Mouse (Mus musculus) limb, embryonic 15.5 days (tissue): ENCODE measurements around the gene Rbm17. TPM values are rescaled to one million over a fixed set of nuclear protein-coding genes. Genes with fewer than 3 reads are reported as not detected.

ENCODE experiments used
- ATAC-seq: fragments of 200-750 bp; cut with Nextera tagmentation; 2 replicates; pipeline ENCODE4 v1.8.0; 2017; ENCODE audit warnings: low read depth, moderate TSS enrichment; ENCODE audit not compliant: insufficient number of reproducible peaks, low FRiP score, low TSS enrichment
- H3K27ac ChIP-seq: fragments of 300-500 bp; sonication (generic); 2 replicates; pipeline ENCODE4 v1.5.1; 2015; ENCODE audit warnings: moderate library complexity, mild to moderate bottlenecking, inconsistent platforms
- H3K27me3 ChIP-seq: fragments of 300-500 bp; sonication (generic); 2 replicates; pipeline ENCODE4 v1.6.1; 2015; ENCODE audit warnings: inconsistent platforms
- H3K36me3 ChIP-seq: fragments of 300-500 bp; sonication (generic); 2 replicates; pipeline ENCODE4 v1.6.1; 2015; ENCODE audit warnings: inconsistent platforms
- H3K4me1 ChIP-seq: fragments of 300-500 bp; sonication (generic); 2 replicates; pipeline ENCODE4 v1.6.1; 2015; ENCODE audit warnings: inconsistent platforms
- H3K4me2 ChIP-seq: fragments of 300-500 bp; sonication (generic); 2 replicates; pipeline ENCODE4 v1.6.1; 2015; ENCODE audit warnings: mild to moderate bottlenecking, inconsistent platforms
- H3K4me3 ChIP-seq: fragments of 300-500 bp; sonication (generic); 2 replicates; pipeline ENCODE4 v1.5.1; 2015; ENCODE audit warnings: mild to moderate bottlenecking, inconsistent platforms
- H3K9ac ChIP-seq: fragments of 300-500 bp; sonication (generic); 2 replicates; pipeline ENCODE4 v1.6.1; 2015; ENCODE audit warnings: inconsistent platforms
- H3K9me3 ChIP-seq: fragments of 300-500 bp; sonication (generic); 2 replicates; pipeline ENCODE4 v1.6.1; 2016; ENCODE audit warnings: inconsistent platforms
- WGBS: fragments of 180-500 bp; shearing (Covaris S2); methylation state at CpG from one replicate; pipeline ENCODE4 v1.1.7; 2015; 5-methylcytosine and 5-hydroxymethylcytosine counted together
- polyA plus RNA-seq: library from polyadenylated mRNA; unstranded; fragments of >200 nt; fragmentation: Nextera tagmentation; extraction: Ambion mirVana; gene quantifications from 2 replicates; pipeline ENCODE4 v1.2.1, GENCODE M21; 2015

Gene Rbm17
- polyA plus RNA-seq, 1 experiment from 2014 or later, result 136 TPM

GRCm38 (mm10) chr2:11553471-11554400, 50.2 kb downstream of the Rbm17 start, which contains the start of gene Pfkfb3:
Gene Pfkfb3 (minus strand): TSS chr2:11554077.
- peak; percentile 77; the same call in 1 of the 2 replicates for ATAC-seq
- no peak within 1 kb of the TSS for H3K27ac ChIP-seq
- WGBS, result 2% methylated on average over 64 of the region's 67 CpGs
- peak within 1 kb of the TSS; percentile 55 for H3K4me3 ChIP-seq
- no peaks in the 10 kb centered on the region for H3K36me3 ChIP-seq
- peak within 1 kb of the TSS; percentile 42 for H3K9ac ChIP-seq
- H3K27me3 ChIP-seq, result peaks cover 22% of the 10 kb centered on the region
- no peaks in the 10 kb centered on the region for H3K9me3 ChIP-seq
- H3K4me1 ChIP-seq, result peaks cover 18% of the 10 kb centered on the region
- H3K4me2 ChIP-seq, result peak within 1 kb of the TSS; percentile 96

- no peaks in the 10 kb centered on the region for H3K9me3 ChIP-seq
- H3K9ac ChIP-seq, result no peak overlapping the region; the same call in 1 of the 2 replicates
- H3K36me3 ChIP-seq, result no peaks in the 10 kb centered on the region
- peak; percentile 15; the same call in 1 of the 2 replicates for ATAC-seq
- peak overlapping the region; percentile 55 for H3K4me3 ChIP-seq
- no peak overlapping the region for H3K27ac ChIP-seq
- peaks cover 18% of the 10 kb centered on the region for H3K4me1 ChIP-seq
- peak overlapping the region; percentile 96 for H3K4me2 ChIP-seq
- peaks cover 22% of the 10 kb centered on the region for H3K27me3 ChIP-seq
- whole genome bisulfite sequencing, result 6% methylated on average over 15 of the region's 15 CpGs
These were observed 50.9 kb downstream of the Rbm17 start for GRCm38 (mm10) chr2:11552966-11553451.

- no peak overlapping the region for H3K27ac ChIP-seq
- H3K4me2 ChIP-seq, result peak overlapping the region; percentile 96
- 7% methylated on average over 9 of the region's 9 CpGs for WGBS
- no peak overlapping the region for H3K9ac ChIP-seq
- H3K4me3 ChIP-seq, result peak overlapping the region; percentile 55; the same call in 1 of the 2 replicates
- peaks cover 22% of the 10 kb centered on the region for H3K27me3 ChIP-seq
- H3K9me3 ChIP-seq, result no peaks in the 10 kb centered on the region
- no peaks in the 10 kb centered on the region for H3K36me3 ChIP-seq
- H3K4me1 ChIP-seq, result peaks cover 18% of the 10 kb centered on the region
- ATAC-seq, result no peak
These were observed 51.6 kb downstream of the Rbm17 start for GRCm38 (mm10) chr2:11552297-11552821.

GRCm38 (mm10) chr2:11551726-11552125, 52.2 kb downstream of the Rbm17 start:
- H3K9me3 ChIP-seq, result no peaks in the 10 kb centered on the region
- H3K4me3 ChIP-seq, result no peak overlapping the region
- no peak overlapping the region for H3K4me2 ChIP-seq
- ATAC-seq, result no peak
- H3K27ac ChIP-seq, result no peak overlapping the region
- 28% methylated on average over 1 of the region's 1 CpGs for WGBS
- peaks cover 18% of the 10 kb centered on the region for H3K4me1 ChIP-seq
- H3K9ac ChIP-seq, result no peak overlapping the region
- peaks cover 22% of the 10 kb centered on the region for H3K27me3 ChIP-seq
- H3K36me3 ChIP-seq, result no peaks in the 10 kb centered on the region

- Histone ChIP-seq H3K9ac (no peak overlapping the region), H3K9me3 (no peaks in the 10 kb centered on the region), H3K4me2 (no peak overlapping the region), H3K27me3 (peaks cover 13% of the 10 kb centered on the region; the same call in 1 of the 2 replicates), H3K27ac (no peak overlapping the region), H3K36me3 (no peaks in the 10 kb centered on the region), H3K4me3 (no peak overlapping the region), H3K4me1 (peaks cover 13% of the 10 kb centered on the region)
- no peak for ATAC-seq
- 84% methylated on average over 10 of the region's 10 CpGs for WGBS
These were observed 55.4 kb downstream of the Rbm17 start for GRCm38 (mm10) chr2:11548508-11548907.

- no peak for ATAC-seq
- H3K4me3 ChIP-seq, result no peak overlapping the region
- H3K4me2 ChIP-seq, result no peak overlapping the region
- H3K27ac ChIP-seq, result no peak overlapping the region
- no peak overlapping the region for H3K9ac ChIP-seq
- H3K36me3 ChIP-seq, result no peaks in the 10 kb centered on the region
- H3K4me1 ChIP-seq, result peaks cover 4% of the 10 kb centered on the region
- 0 out of 2 replicates have a peak, but pooled peaks cover 5% of the 10 kb centered on the region for H3K27me3 ChIP-seq
- no peaks in the 10 kb centered on the region for H3K9me3 ChIP-seq
- 73% methylated on average over 2 of the region's 2 CpGs for WGBS
These were observed 56.3 kb downstream of the Rbm17 start for GRCm38 (mm10) chr2:11547609-11548008.

GRCm38 (mm10) chr2:11546091-11546490, 57.9 kb downstream of the Rbm17 start:
- H3K4me3 ChIP-seq, result no peak overlapping the region
- 78% methylated on average over 8 of the region's 8 CpGs for WGBS
- no peak for ATAC-seq
- no peak overlapping the region for H3K27ac ChIP-seq
- H3K9ac ChIP-seq, result no peak overlapping the region
- H3K27me3 ChIP-seq, result no peaks in the 10 kb centered on the region
- H3K36me3 ChIP-seq, result no peaks in the 10 kb centered on the region
- H3K4me1 ChIP-seq, result no peaks in the 10 kb centered on the region
- H3K4me2 ChIP-seq, result no peak overlapping the region
- no peaks in the 10 kb centered on the region for H3K9me3 ChIP-seq

GRCm38 (mm10) chr2:11545380-11545779, 58.6 kb downstream of the Rbm17 start:
- H3K4me2 ChIP-seq, result no peak overlapping the region
- no peaks in the 10 kb centered on the region for H3K36me3 ChIP-seq
- no peak overlapping the region for H3K9ac ChIP-seq
- H3K4me1 ChIP-seq, result no peaks in the 10 kb centered on the region
- no peaks in the 10 kb centered on the region for H3K9me3 ChIP-seq
- H3K4me3 ChIP-seq, result no peak overlapping the region
- no peak for ATAC-seq
- no peak overlapping the region for H3K27ac ChIP-seq
- 22% methylated on average over 1 of the region's 1 CpGs for WGBS
- no peaks in the 10 kb centered on the region for H3K27me3 ChIP-seq

GRCm38 (mm10) chr2:11544342-11544741, 59.6 kb downstream of the Rbm17 start:
- no peaks in the 10 kb centered on the region for H3K4me1 ChIP-seq
- H3K4me2 ChIP-seq, result no peak overlapping the region
- no peak overlapping the region for H3K27ac ChIP-seq
- no peak overlapping the region for H3K4me3 ChIP-seq
- no peaks in the 10 kb centered on the region for H3K36me3 ChIP-seq
- H3K9ac ChIP-seq, result no peak overlapping the region
- 69% methylated on average over 5 of the region's 5 CpGs for WGBS
- no peak for ATAC-seq
- H3K27me3 ChIP-seq, result no peaks in the 10 kb centered on the region
- H3K9me3 ChIP-seq, result no peaks in the 10 kb centered on the region

GRCm38 (mm10) chr2:11543158-11543557, 60.8 kb downstream of the Rbm17 start:
- Histone ChIP-seq H3K27ac (no peak overlapping the region), H3K9ac (no peak overlapping the region), H3K4me2 (no peak overlapping the region), H3K4me3 (no peak overlapping the region), H3K9me3 (no peaks in the 10 kb centered on the region), H3K27me3 (no peaks in the 10 kb centered on the region), H3K36me3 (no peaks in the 10 kb centered on the region), H3K4me1 (no peaks in the 10 kb centered on the region)
- 78% methylated on average over 7 of the region's 7 CpGs for WGBS
- no peak for ATAC-seq

GRCm38 (mm10) chr2:11542640-11543039, 61.3 kb downstream of the Rbm17 start:
- H3K9ac ChIP-seq, result no peak overlapping the region
- no peaks in the 10 kb centered on the region for H3K36me3 ChIP-seq
- H3K4me2 ChIP-seq, result no peak overlapping the region
- 79% methylated on average over 1 of the region's 1 CpGs for WGBS
- no peak overlapping the region for H3K27ac ChIP-seq
- H3K9me3 ChIP-seq, result no peaks in the 10 kb centered on the region
- H3K27me3 ChIP-seq, result no peaks in the 10 kb centered on the region
- H3K4me3 ChIP-seq, result no peak overlapping the region
- H3K4me1 ChIP-seq, result no peaks in the 10 kb centered on the region
- no peak for ATAC-seq

GRCm38 (mm10) chr2:11542121-11542520, 61.8 kb downstream of the Rbm17 start:
- Histone ChIP-seq H3K27ac (no peak overlapping the region), H3K4me1 (no peaks in the 10 kb centered on the region), H3K4me2 (no peak overlapping the region), H3K27me3 (no peaks in the 10 kb centered on the region), H3K9ac (no peak overlapping the region), H3K36me3 (no peaks in the 10 kb centered on the region), H3K9me3 (no peaks in the 10 kb centered on the region), H3K4me3 (no peak overlapping the region)
- 95% methylated on average over 1 of the region's 1 CpGs for WGBS
- ATAC-seq, result no peak
